Mouse (Mus musculus) central nervous system, embryonic 11.5 days (tissue): Measurements from ENCODE around the gene Agmo. TPM values are rescaled to one million over a fixed set of nuclear protein-coding genes. Genes with fewer than 3 reads are reported as not detected.

Source experiments
- polyA plus RNA-seq: library from polyadenylated mRNA; depleted of rRNA; stranded (reverse); fragments of >200 nt; gene quantifications from 2 replicates; pipeline ENCODE4 v1.2.3, GENCODE M21; 2012; rRNA removed

Agmo gene
- 0.30 and 0.32 TPM in 2 replicates for polyA plus RNA-seq

GRCm38 (mm10) chr12:37241566-37242021 lies at the start of gene Agmo:
Gene Agmo, plus strand, starts transcription at chr12:37241641.

Other genes starting within 250 kb of the Agmo start
- 1.2 and 16.8 TPM in 2 replicates for gene Meox2, start 133.1 kb upstream of the Agmo start, polyA plus RNA-seq